Mouse (Mus musculus) Patski (cell line): ENCODE results near the gene Eno3. TPM values are rescaled to one million over a fixed set of nuclear protein-coding genes. Genes with fewer than 3 reads are reported as not detected.

Experiments used
- ATAC-seq: fragments of 100-300 bp; one replicate; pipeline ENCODE4 v1.8.0; 2021
- CTCF ChIA-PET: fragments of 350-600 bp; sonication (Branson Sonifier 250); formaldehyde crosslinking; loops from one replicate; lab custom pipeline; 2022; ENCODE audit warnings: inconsistent platforms; lab: Charles Lee
- POLR2A ChIA-PET: fragments of 350-600 bp; sonication (Branson Sonifier 250); formaldehyde crosslinking; loops from one replicate; lab custom pipeline; 2022; ENCODE audit warnings: antibody characterized with exemption, inconsistent platforms; lab: Charles Lee
- DNase-seq: peaks from one replicate; pipeline ENCODE4 v3.0.0-alpha.2; 2011; ENCODE audit warnings: low read depth, low spot score
- H3K27me3 ChIP-seq: fragments of 371-371 bp; one replicate; pipeline ENCODE4 v1.5.1; 2021
- CTCF ChIP-seq: fragments of 100-300 bp; IDR thresholded peaks from one replicate; pipeline ENCODE4 v1.5.1; 2021
- in situ Hi-C: fragments of 300-500 bp; cut with MboI; formaldehyde crosslinking; loops from 3 replicates; pipeline ENCODE4 v1.11.1; 2018; ENCODE audit warnings: low pct_unique_long_range_greater_than_20kb, mixed read lengths
- polyA plus RNA-seq: library from polyadenylated mRNA; unstranded; gene quantifications from one replicate; pipeline ENCODE4 v1.2.3, GENCODE M21; 2021

Gene Eno3
- polyA plus RNA-seq, 1 experiment from 2014 or later, result 16.2 TPM

- DNase-seq, result no peak
- no peaks in the 10 kb centered on the region for H3K27me3 ChIP-seq
- in situ Hi-C loops, result no loop called here
- CTCF ChIA-PET, result no interaction called here
- TF ChIP-seq CTCF, result no peak
- POLR2A ChIA-PET, result no interaction called here
- ATAC-seq, result no peak
Measured at GRCm38 (mm10) chr11:70639976-70640375, 17.0 kb upstream of the Eno3 start.

GRCm38 (mm10) chr11:70641241-70641640 lies 15.8 kb upstream of the Eno3 start:
- ATAC-seq (no peak), DNase-seq (no peak)
- in situ Hi-C loops, result no loop called here
- ChIA-PET CTCF (no interaction called here), POLR2A (interaction anchor here (1.0 kb wide), 1 partner anchor 14 kb away, joined by 4 read pairs; no protein-coding TSS in a partner anchor)
- TF ChIP-seq CTCF, result no peak
- no peaks in the 10 kb centered on the region for H3K27me3 ChIP-seq

GRCm38 (mm10) chr11:70643051-70643450 lies 14.0 kb upstream of the Eno3 start:
- CTCF ChIA-PET, result no interaction called here
- ATAC-seq, result no peak
- no peak for TF ChIP-seq CTCF
- POLR2A ChIA-PET, result no interaction called here
- DNase-seq, result no peak
- in situ Hi-C loops, result no loop called here
- no peaks in the 10 kb centered on the region for H3K27me3 ChIP-seq

GRCm38 (mm10) chr11:70644564-70645103 lies 12.4 kb upstream of the Eno3 start:
- in situ Hi-C loops, result no loop called here
- no peaks in the 10 kb centered on the region for H3K27me3 ChIP-seq
- ChIA-PET CTCF (interaction anchor here (1.1 kb wide), 1 partner anchor 20 kb away, joined by 3 read pairs; no protein-coding TSS in a partner anchor), POLR2A (interaction anchor here (1.2 kb wide), 1 partner anchor 14 kb away, joined by 3 read pairs; no protein-coding TSS in a partner anchor)
- TF ChIP-seq CTCF, result no peak
- ATAC-seq (no peak), DNase-seq (no peak)

GRCm38 (mm10) chr11:70645461-70646258 lies 11.3 kb upstream of the Eno3 start:
- no peaks in the 10 kb centered on the region for H3K27me3 ChIP-seq
- ATAC-seq, result no peak
- CTCF ChIA-PET, result interaction anchor here (1.1 kb wide), 1 partner anchor 21 kb away, joined by 3 read pairs; no protein-coding TSS in a partner anchor
- POLR2A ChIA-PET, result interaction anchor here (1.2 to 3.2 kb wide), 2 partner anchors 15 to 42 kb away, joined by 3 to 7 read pairs; partner anchors contain the start of gene Camta2
- in situ Hi-C loops, result no loop called here
- no peak for TF ChIP-seq CTCF
- no peak for DNase-seq

GRCm38 (mm10) chr11:70646259-70646555 lies 10.8 kb upstream of the Eno3 start:
- no peak for TF ChIP-seq CTCF
- ChIA-PET CTCF (no interaction called here), POLR2A (interaction anchor here (1.0 to 4.2 kb wide), 4 partner anchors 15 to 82 kb away, joined by 4 to 21 read pairs (median 6); partner anchors contain the start of genes Camta2 and Spag7)
- DNase-seq (no peak), ATAC-seq (peak; percentile 2)
- in situ Hi-C loops, result no loop called here
- H3K27me3 ChIP-seq, result no peaks in the 10 kb centered on the region

- no peak for TF ChIP-seq CTCF
- CTCF ChIA-PET, result interaction anchor here (0.8 to 1.5 kb wide), 4 partner anchors 12 to 108 kb away, joined by 3 read pairs; no protein-coding TSS in a partner anchor
- in situ Hi-C loops, result no loop called here
Measured at GRCm38 (mm10) chr11:70646691-70647650, 10.0 kb upstream of the Eno3 start, which contains the start of the genes Rnf167 and Slc25a11. Gene Rnf167, plus strand, starts transcription at chr11:70647235. Gene Slc25a11, minus strand, starts transcription at chr11:70647479.

GRCm38 (mm10) chr11:70647716-70648420 lies 9.1 kb upstream of the Eno3 start:
- H3K27me3 ChIP-seq, result no peaks in the 10 kb centered on the region
- in situ Hi-C loops, result no loop called here
- ChIA-PET CTCF (interaction anchor here (0.9 to 1.5 kb wide), 2 partner anchors 13 to 20 kb away, joined by 3 read pairs; no protein-coding TSS in a partner anchor), POLR2A (interaction anchor here (0.6 to 4.2 kb wide), 6 partner anchors 8 to 1794 kb away, joined by 3 to 21 read pairs (median 4); partner anchors contain the start of genes Camta2 and Spag7)
- ATAC-seq (no peak), DNase-seq (no peak)
- no peak for TF ChIP-seq CTCF

More at GRCm38 (mm10) chr11:70646691-70647650, 10.0 kb upstream of the Eno3 start, which contains the start of the genes Rnf167 and Slc25a11:
- DNase-seq, result peak; percentile 98
- H3K27me3 ChIP-seq, result no peaks in the 10 kb centered on the region
- peak; percentile 65 for ATAC-seq
- POLR2A ChIA-PET, result interaction anchor here (0.6 to 4.2 kb wide), 8 partner anchors 9 to 1793 kb away, joined by 3 to 21 read pairs (median 4); partner anchors contain the start of genes Camta2 and Spag7

GRCm38 (mm10) chr11:70648512-70648911 lies 8.5 kb upstream of the Eno3 start:
- CTCF ChIA-PET, result interaction anchor here (1.1 kb wide), 1 partner anchor 14 kb away, joined by 3 read pairs; no protein-coding TSS in a partner anchor
- POLR2A ChIA-PET, result interaction anchor here (3.2 to 4.2 kb wide), 2 partner anchors 20 to 39 kb away, joined by 7 to 21 read pairs; partner anchors contain the start of genes Camta2 and Spag7
- no peak for DNase-seq
- no peak for ATAC-seq
- in situ Hi-C loops, result no loop called here
- TF ChIP-seq CTCF, result no peak
- no peaks in the 10 kb centered on the region for H3K27me3 ChIP-seq
